Mouse (Mus musculus): ENCODE results near the gene Lin52. TPM values are rescaled to one million over a fixed set of nuclear protein-coding genes. Genes with fewer than 3 reads are reported as not detected.

The Lin52 gene
- polyA plus RNA-seq, 1 experiment from 2014 or later: 14.7 TPM

DNA sequence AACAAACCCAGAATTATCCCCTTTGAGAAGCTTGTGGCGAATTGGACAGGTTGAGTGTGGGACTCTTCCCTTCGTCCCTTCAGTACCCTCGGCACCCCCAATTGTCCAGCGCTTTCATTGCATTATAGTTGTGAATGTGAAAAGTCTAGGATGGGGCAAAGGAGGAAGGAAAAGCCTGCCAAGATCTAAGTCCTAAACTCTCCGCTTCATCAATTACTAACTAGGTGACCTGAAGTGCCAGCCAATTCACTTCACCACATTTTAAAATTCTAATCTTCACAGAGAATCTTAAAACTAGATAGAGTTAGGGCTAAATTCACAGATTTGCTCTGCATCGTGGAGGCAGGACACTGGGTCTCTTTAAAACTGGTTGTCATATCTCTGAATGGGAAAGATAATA lies 3.0 kb upstream of the Lin52 start:
- WGBS: 78% methylated on average over 6 of the region's 6 CpGs
- no peak overlapping the region for H3K4me3 ChIP-seq (ENCODE audit: control insufficient read depth in 1 of 2, insufficient read depth in 1 of 2, low read depth in 1 of 2, low read length in 2 of 2)
- no peaks in the 10 kb centered on the region for H3K9me3 ChIP-seq (ENCODE audit: control insufficient read depth, low read length)
- no peak overlapping the region for H3K9ac ChIP-seq (ENCODE audit: low read length)
- no peak overlapping the region for H3K4me2 ChIP-seq (ENCODE audit: low read length)
- H3K4me1 ChIP-seq (ENCODE audit: control insufficient read depth in 2 of 2, insufficient read depth in 2 of 2, low read length in 2 of 2): peaks cover 2 to 20% of the 10 kb centered on the region in 2 experiments
- ATAC-seq (ENCODE audit: insufficient number of reproducible peaks, insufficient read depth, low FRiP score, low read depth): no peak
- no peaks in the 10 kb centered on the region for H3K27me3 ChIP-seq (ENCODE audit: control insufficient read depth, insufficient read depth, low read length)
- H3K36me3 ChIP-seq (ENCODE audit: control insufficient read depth, insufficient read depth, low read length): no peaks in the 10 kb centered on the region
- no peak overlapping the region for H3K27ac ChIP-seq (replicated peaks in 1 of 2; ENCODE audit: control insufficient read depth in 1 of 2, insufficient read depth in 1 of 2, low read depth in 2 of 2, low read length in 2 of 2)

DNA sequence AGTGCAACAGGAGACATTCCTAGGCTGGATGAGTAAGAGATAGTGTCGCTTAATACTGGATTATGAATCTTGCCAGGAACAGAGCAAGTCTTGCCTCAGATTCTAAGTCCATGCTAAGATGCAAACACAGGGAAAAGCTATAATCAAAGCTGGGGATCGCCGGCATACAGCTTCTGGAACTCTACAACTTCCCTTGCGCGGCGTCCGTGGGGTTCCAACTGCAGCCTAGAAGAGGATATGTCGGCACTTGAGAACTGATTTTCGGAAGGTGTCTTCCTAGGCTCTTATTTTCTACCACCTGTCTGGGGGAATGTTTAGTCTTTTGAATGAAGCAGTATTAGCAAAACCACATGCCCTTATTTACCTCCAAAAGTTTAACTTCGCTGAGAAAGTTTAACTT lies 1.3 kb upstream of the Lin52 start:
- ATAC-seq (ENCODE audit: insufficient number of reproducible peaks, insufficient read depth, low FRiP score, low read depth): no peak
- 28% methylated on average over 10 of the region's 10 CpGs for WGBS
- Histone ChIP-seq H3K4me3 (ENCODE audit: control insufficient read depth in 1 of 2, insufficient read depth in 1 of 2, low read depth in 1 of 2, low read length in 2 of 2) (peak overlapping the region in 1 of 2 experiments; percentile 82; a peak in 2 of 4 replicates), H3K9ac (ENCODE audit: low read length) (peak overlapping the region; percentile 70), H3K27me3 (ENCODE audit: control insufficient read depth, insufficient read depth, low read length) (no peaks in the 10 kb centered on the region), H3K4me1 (ENCODE audit: control insufficient read depth in 2 of 2, insufficient read depth in 2 of 2, low read length in 2 of 2) (peaks cover 2 to 20% of the 10 kb centered on the region in 2 experiments), H3K27ac (replicated peaks in 1 of 2; ENCODE audit: control insufficient read depth in 1 of 2, insufficient read depth in 1 of 2, low read depth in 2 of 2, low read length in 2 of 2) (peak overlapping the region in 1 of 2 experiments; percentile 82; a peak in 2 of 4 replicates), H3K9me3 (ENCODE audit: control insufficient read depth, low read length) (no peaks in the 10 kb centered on the region), H3K36me3 (ENCODE audit: control insufficient read depth, insufficient read depth, low read length) (no peaks in the 10 kb centered on the region), H3K4me2 (ENCODE audit: low read length) (peak overlapping the region; percentile 97)

DNA sequence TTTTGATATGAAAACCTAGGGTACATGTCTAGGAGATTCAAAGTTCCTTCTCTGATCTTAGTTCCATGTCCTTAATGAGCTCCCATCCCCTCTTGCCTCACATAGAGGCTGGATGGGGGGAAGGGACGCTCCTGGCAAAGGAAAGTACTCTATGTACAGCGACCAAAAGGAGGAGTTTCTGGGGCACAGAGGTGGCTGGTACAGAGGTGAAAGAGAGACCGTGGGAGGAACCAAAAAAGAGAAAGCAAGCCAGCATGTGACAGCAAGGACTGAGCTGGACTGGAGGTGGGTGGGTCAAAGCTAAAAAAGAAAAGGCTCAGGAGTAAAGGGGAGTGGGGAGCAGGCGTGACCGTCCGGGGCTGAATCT lies 888 bp upstream of the Lin52 start:
- Histone ChIP-seq H3K4me1 (ENCODE audit: control insufficient read depth in 2 of 2, insufficient read depth in 2 of 2, low read length in 2 of 2) (peaks cover 2 to 20% of the 10 kb centered on the region in 2 experiments), H3K27ac (replicated peaks in 1 of 2; ENCODE audit: control insufficient read depth in 1 of 2, insufficient read depth in 1 of 2, low read depth in 2 of 2, low read length in 2 of 2) (peak overlapping the region; percentile 82 to 87), H3K27me3 (ENCODE audit: control insufficient read depth, insufficient read depth, low read length) (no peaks in the 10 kb centered on the region), H3K4me2 (ENCODE audit: low read length) (peak overlapping the region; percentile 97), H3K4me3 (ENCODE audit: control insufficient read depth in 1 of 2, insufficient read depth in 1 of 2, low read depth in 1 of 2, low read length in 2 of 2) (peak overlapping the region; percentile 81 to 82), H3K36me3 (ENCODE audit: control insufficient read depth, insufficient read depth, low read length) (no peaks in the 10 kb centered on the region), H3K9ac (ENCODE audit: low read length) (peak overlapping the region; percentile 70), H3K9me3 (ENCODE audit: control insufficient read depth, low read length) (no peaks in the 10 kb centered on the region)
- 0% methylated on average over 6 of the region's 6 CpGs for WGBS
- no peak for ATAC-seq (ENCODE audit: insufficient number of reproducible peaks, insufficient read depth, low FRiP score, low read depth)

DNA sequence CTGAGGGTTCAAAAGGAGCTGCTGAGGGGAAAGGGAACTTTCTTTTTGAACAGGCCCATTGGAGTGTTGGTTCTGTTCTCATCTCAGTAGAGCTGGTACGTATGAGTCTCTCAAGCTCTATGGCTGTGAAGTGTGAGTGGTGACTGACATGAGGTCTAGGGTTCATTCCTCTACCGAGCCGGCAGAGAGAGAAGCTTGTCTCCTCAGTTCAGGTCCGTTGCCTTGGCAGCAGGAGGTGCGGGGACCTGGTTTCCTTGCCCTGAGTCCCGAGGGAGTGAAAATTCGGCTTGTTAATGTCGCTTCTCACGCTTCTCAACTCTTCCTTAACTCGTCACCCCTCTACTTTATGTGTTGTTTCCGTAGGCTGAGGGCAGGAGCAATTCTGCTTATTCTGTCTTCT lies 579 bp downstream of the Lin52 start:
- peaks cover 2% of the 10 kb centered on the region; the same call in 1 of the 2 replicates for H3K36me3 ChIP-seq (ENCODE audit: control insufficient read depth, insufficient read depth, low read length)
- no peaks in the 10 kb centered on the region for H3K9me3 ChIP-seq (ENCODE audit: control insufficient read depth, low read length)
- 2% methylated on average over 11 of the region's 11 CpGs for WGBS
- peak overlapping the region; percentile 80 for H3K9ac ChIP-seq (ENCODE audit: low read length)
- no peak for ATAC-seq (ENCODE audit: insufficient number of reproducible peaks, insufficient read depth, low FRiP score, low read depth)
- H3K4me1 ChIP-seq (ENCODE audit: control insufficient read depth in 2 of 2, insufficient read depth in 2 of 2, low read length in 2 of 2): peaks cover 2 to 20% of the 10 kb centered on the region in 2 experiments
- H3K27me3 ChIP-seq (ENCODE audit: control insufficient read depth, insufficient read depth, low read length): no peaks in the 10 kb centered on the region
- H3K4me3 ChIP-seq (ENCODE audit: control insufficient read depth in 1 of 2, insufficient read depth in 1 of 2, low read depth in 1 of 2, low read length in 2 of 2): peak overlapping the region; percentile 77 to 82
- H3K4me2 ChIP-seq (ENCODE audit: low read length): peak overlapping the region; percentile 97
- peak overlapping the region; percentile 67 to 82 for H3K27ac ChIP-seq (replicated peaks in 1 of 2; ENCODE audit: control insufficient read depth in 1 of 2, insufficient read depth in 1 of 2, low read depth in 2 of 2, low read length in 2 of 2)

DNA sequence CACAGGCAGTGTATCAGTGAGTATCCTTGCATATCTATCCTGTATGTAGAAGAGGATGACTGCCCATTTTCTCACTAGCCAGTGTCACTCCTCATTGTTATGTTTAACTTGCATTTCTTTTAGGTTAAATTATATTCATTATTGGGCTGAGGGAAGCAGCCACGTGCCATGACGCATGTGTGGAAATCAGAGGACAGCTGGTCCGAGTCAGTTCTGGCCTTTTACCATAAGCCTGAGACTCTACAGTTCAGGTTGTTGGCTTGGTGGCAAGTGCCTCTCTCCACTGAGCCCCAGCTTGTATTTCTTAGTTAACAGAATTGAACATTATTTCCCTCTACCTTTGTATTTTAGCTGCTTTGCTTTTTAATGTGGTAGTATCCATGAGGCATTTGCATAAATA lies 5.7 kb downstream of the Lin52 start:
- H3K4me1 ChIP-seq (ENCODE audit: control insufficient read depth in 2 of 2, insufficient read depth in 2 of 2, low read length in 2 of 2): peaks cover 0 to 11% of the 10 kb centered on the region in 2 experiments; a peak in 1 of 4 replicates
- H3K9me3 ChIP-seq (ENCODE audit: control insufficient read depth, low read length): no peaks in the 10 kb centered on the region
- H3K27ac ChIP-seq (replicated peaks in 1 of 2; ENCODE audit: control insufficient read depth in 1 of 2, insufficient read depth in 1 of 2, low read depth in 2 of 2, low read length in 2 of 2): no peak overlapping the region
- no peak overlapping the region for H3K9ac ChIP-seq (ENCODE audit: low read length)
- no peak overlapping the region for H3K4me2 ChIP-seq (ENCODE audit: low read length)
- ATAC-seq (ENCODE audit: insufficient number of reproducible peaks, insufficient read depth, low FRiP score, low read depth): no peak
- no peaks in the 10 kb centered on the region for H3K27me3 ChIP-seq (ENCODE audit: control insufficient read depth, insufficient read depth, low read length)
- H3K36me3 ChIP-seq (ENCODE audit: control insufficient read depth, insufficient read depth, low read length): peaks cover 43% of the 10 kb centered on the region
- no peak overlapping the region for H3K4me3 ChIP-seq (ENCODE audit: control insufficient read depth in 1 of 2, insufficient read depth in 1 of 2, low read depth in 1 of 2, low read length in 2 of 2)
- 86% methylated on average over 3 of the region's 3 CpGs for WGBS

DNA sequence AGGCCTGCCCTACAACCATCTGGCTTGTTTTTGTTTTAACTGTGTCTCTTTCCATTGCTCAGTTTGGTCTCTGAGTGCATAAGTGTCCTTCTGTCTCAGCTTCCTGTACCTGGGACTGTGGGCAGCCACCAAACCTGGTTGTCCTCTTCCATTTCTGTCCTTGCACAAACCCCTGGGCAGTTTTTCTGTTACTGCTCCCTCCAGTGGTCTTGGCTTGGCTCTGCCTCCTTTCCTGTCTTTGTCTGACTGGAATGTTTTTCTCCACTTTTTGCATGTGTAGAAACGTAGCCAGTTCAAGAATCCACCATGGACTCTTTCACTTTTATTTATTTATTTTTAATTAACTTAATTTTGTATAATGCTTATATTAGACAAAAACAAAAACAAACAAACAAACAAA lies 8.6 kb downstream of the Lin52 start:
- 73% methylated on average over 1 of the region's 1 CpGs for WGBS
- Histone ChIP-seq H3K36me3 (ENCODE audit: control insufficient read depth, insufficient read depth, low read length) (peaks cover 71% of the 10 kb centered on the region), H3K4me2 (ENCODE audit: low read length) (no peak overlapping the region), H3K9ac (ENCODE audit: low read length) (no peak overlapping the region), H3K27ac (replicated peaks in 1 of 2; ENCODE audit: control insufficient read depth in 1 of 2, insufficient read depth in 1 of 2, low read depth in 2 of 2, low read length in 2 of 2) (no peak overlapping the region), H3K4me1 (ENCODE audit: control insufficient read depth in 2 of 2, insufficient read depth in 2 of 2, low read length in 2 of 2) (no peaks in the 10 kb centered on the region), H3K27me3 (ENCODE audit: control insufficient read depth, insufficient read depth, low read length) (no peaks in the 10 kb centered on the region), H3K9me3 (ENCODE audit: control insufficient read depth, low read length) (no peaks in the 10 kb centered on the region), H3K4me3 (ENCODE audit: control insufficient read depth in 1 of 2, insufficient read depth in 1 of 2, low read depth in 1 of 2, low read length in 2 of 2) (no peak overlapping the region)
- no peak for ATAC-seq (ENCODE audit: insufficient number of reproducible peaks, insufficient read depth, low FRiP score, low read depth)

DNA sequence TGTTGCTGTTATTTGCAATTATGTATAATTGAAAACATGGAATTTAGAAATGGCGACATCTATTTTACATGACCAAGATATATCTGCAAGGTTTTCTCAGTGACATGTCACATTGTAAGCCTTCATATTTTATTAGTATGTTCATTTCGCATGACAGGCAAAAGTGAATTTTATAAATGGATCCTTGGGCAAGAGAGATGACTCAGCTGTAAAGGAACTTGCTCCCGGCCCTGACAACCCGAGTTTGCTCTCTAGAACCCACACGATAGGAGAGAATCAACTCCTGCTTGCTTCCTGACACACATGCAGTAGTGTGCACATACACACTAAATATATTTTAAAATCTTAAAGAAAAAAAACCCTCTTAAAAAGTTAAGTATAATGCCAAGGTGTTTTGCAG lies 10.2 kb downstream of the Lin52 start:
- Histone ChIP-seq H3K4me3 (ENCODE audit: control insufficient read depth in 1 of 2, insufficient read depth in 1 of 2, low read depth in 1 of 2, low read length in 2 of 2) (no peak overlapping the region), H3K4me2 (ENCODE audit: low read length) (no peak overlapping the region), H3K27me3 (ENCODE audit: control insufficient read depth, insufficient read depth, low read length) (no peaks in the 10 kb centered on the region), H3K36me3 (ENCODE audit: control insufficient read depth, insufficient read depth, low read length) (peaks cover 77% of the 10 kb centered on the region), H3K27ac (replicated peaks in 1 of 2; ENCODE audit: control insufficient read depth in 1 of 2, insufficient read depth in 1 of 2, low read depth in 2 of 2, low read length in 2 of 2) (no peak overlapping the region), H3K9ac (ENCODE audit: low read length) (no peak overlapping the region), H3K9me3 (ENCODE audit: control insufficient read depth, low read length) (no peaks in the 10 kb centered on the region), H3K4me1 (ENCODE audit: control insufficient read depth in 2 of 2, insufficient read depth in 2 of 2, low read length in 2 of 2) (no peaks in the 10 kb centered on the region)
- WGBS: 87% methylated on average over 5 of the region's 5 CpGs
- ATAC-seq (ENCODE audit: insufficient number of reproducible peaks, insufficient read depth, low FRiP score, low read depth): no peak

DNA sequence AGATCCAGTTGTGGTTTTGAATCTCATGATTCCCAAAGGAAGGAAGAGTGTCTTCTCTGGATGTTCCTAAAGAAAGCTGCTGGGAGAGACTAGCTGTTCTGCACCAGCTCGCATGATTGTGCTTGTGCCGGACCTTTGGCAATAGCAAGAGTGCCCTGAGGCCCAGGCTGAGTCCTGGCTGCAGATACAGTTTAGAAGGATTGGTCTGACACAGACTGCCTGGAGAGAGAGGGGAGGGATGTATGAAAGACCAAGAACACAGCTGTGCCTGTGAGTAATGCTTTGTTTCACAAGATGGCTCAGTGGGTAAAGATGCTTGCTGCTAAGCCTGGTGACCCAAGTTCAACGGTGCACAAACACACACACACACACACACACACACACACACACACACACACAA lies 11.6 kb downstream of the Lin52 start:
- no peaks in the 10 kb centered on the region for H3K27me3 ChIP-seq (ENCODE audit: control insufficient read depth, insufficient read depth, low read length)
- no peak overlapping the region for H3K4me2 ChIP-seq (ENCODE audit: low read length)
- no peak overlapping the region for H3K27ac ChIP-seq (replicated peaks in 1 of 2; ENCODE audit: control insufficient read depth in 1 of 2, insufficient read depth in 1 of 2, low read depth in 2 of 2, low read length in 2 of 2)
- H3K4me1 ChIP-seq (ENCODE audit: control insufficient read depth in 2 of 2, insufficient read depth in 2 of 2, low read length in 2 of 2): no peaks in the 10 kb centered on the region
- WGBS: 96% methylated on average over 3 of the region's 3 CpGs
- no peaks in the 10 kb centered on the region for H3K9me3 ChIP-seq (ENCODE audit: control insufficient read depth, low read length)
- no peak overlapping the region for H3K4me3 ChIP-seq (ENCODE audit: control insufficient read depth in 1 of 2, insufficient read depth in 1 of 2, low read depth in 1 of 2, low read length in 2 of 2)
- peaks cover 74% of the 10 kb centered on the region for H3K36me3 ChIP-seq (ENCODE audit: control insufficient read depth, insufficient read depth, low read length)
- H3K9ac ChIP-seq (ENCODE audit: low read length): no peak overlapping the region
- ATAC-seq (ENCODE audit: insufficient number of reproducible peaks, insufficient read depth, low FRiP score, low read depth): no peak
